Mouse (Mus musculus) retina, postnatal 7 days (tissue): ENCODE data around the gene Lrmda.

ENCODE experiments used
- DNase-seq: peaks from one replicate; pipeline ENCODE4 v3.0.0-alpha.2; 2012; ENCODE audit warnings: low read depth, low spot score

The Lrmda gene

GRCm38 (mm10) chr14:22042146-22042545, 22.6 kb downstream of the Lrmda start:
- no peak for DNase-seq

- DNase-seq: no peak
These were observed 23.9 kb downstream of the Lrmda start for GRCm38 (mm10) chr14:22043420-22043819.

- DNase-seq: no peak
These were observed 26.8 kb downstream of the Lrmda start for GRCm38 (mm10) chr14:22046262-22046856.

GRCm38 (mm10) chr14:22048068-22048899, 28.8 kb downstream of the Lrmda start:
- no peak for DNase-seq

- DNase-seq: no peak
These were observed 29.3 kb downstream of the Lrmda start for GRCm38 (mm10) chr14:22048900-22049199.

GRCm38 (mm10) chr14:22049282-22049681, 29.8 kb downstream of the Lrmda start:
- DNase-seq: no peak

- no peak for DNase-seq
These were observed 32.6 kb downstream of the Lrmda start for GRCm38 (mm10) chr14:22051941-22052664.

GRCm38 (mm10) chr14:22055630-22056029, 36.1 kb downstream of the Lrmda start:
- no peak for DNase-seq

- no peak for DNase-seq
These were observed 36.7 kb downstream of the Lrmda start for GRCm38 (mm10) chr14:22056246-22056645.

GRCm38 (mm10) chr14:22058729-22059128, 39.2 kb downstream of the Lrmda start:
- no peak for DNase-seq

- no peak for DNase-seq
These were observed 39.9 kb downstream of the Lrmda start for GRCm38 (mm10) chr14:22059348-22059861.

GRCm38 (mm10) chr14:22060787-22061186, 41.3 kb downstream of the Lrmda start:
- DNase-seq: no peak

GRCm38 (mm10) chr14:22062117-22062855, 42.8 kb downstream of the Lrmda start:
- DNase-seq: no peak

- DNase-seq: no peak
These were observed 49.7 kb downstream of the Lrmda start for GRCm38 (mm10) chr14:22069169-22069568.

- no peak for DNase-seq
These were observed 53.9 kb downstream of the Lrmda start for GRCm38 (mm10) chr14:22073385-22073784.

- peak; percentile 49 for DNase-seq
These were observed 54.7 kb downstream of the Lrmda start for GRCm38 (mm10) chr14:22074229-22074628.

- no peak for DNase-seq
These were observed 64.4 kb downstream of the Lrmda start for GRCm38 (mm10) chr14:22083931-22084330.

- no peak for DNase-seq
These were observed 65.9 kb downstream of the Lrmda start for GRCm38 (mm10) chr14:22085411-22085810.

GRCm38 (mm10) chr14:22088604-22089003, 69.1 kb downstream of the Lrmda start:
- DNase-seq: no peak

- no peak for DNase-seq
These were observed 69.8 kb downstream of the Lrmda start for GRCm38 (mm10) chr14:22089331-22089730.

GRCm38 (mm10) chr14:22089866-22090470, 70.5 kb downstream of the Lrmda start:
- DNase-seq: no peak
